Mouse (Mus musculus) liver, embryonic 18 days (tissue): ENCODE results near the gene Olfr6. TPM values are rescaled to one million over a fixed set of nuclear protein-coding genes. Genes with fewer than 3 reads are reported as not detected.

Experiments used
- polyA plus RNA-seq: library from polyadenylated mRNA; depleted of rRNA; stranded (reverse); fragments of >200 nt; gene quantifications from 2 replicates; pipeline ENCODE4 v1.2.3, GENCODE M21; 2012; rRNA removed

Gene Olfr6
- not detected in 2 replicates for polyA plus RNA-seq

GRCm38 (mm10) chr7:106963837-106964236 is at the start of gene Olfr6:
Olfr6 (minus strand) TSS chr7:106963937.

GRCm38 (mm10) chr7:107005972-107006371 is 42.2 kb upstream of the Olfr6 start, which contains the start of gene Olfr2:
Olfr2 (minus strand) TSS chr7:107006072.

GRCm38 (mm10) chr7:106975353-106975752 is 11.6 kb upstream of the Olfr6 start, which contains the start of gene Olfr711:
Olfr711 (minus strand) TSS chr7:106975453.

GRCm38 (mm10) chr7:106948212-106948611 is 15.5 kb downstream of the Olfr6 start, which contains the start of gene Olfr710:
Olfr710 (minus strand) TSS chr7:106948312.

GRCm38 (mm10) chr7:106932119-106932518 is 31.6 kb downstream of the Olfr6 start, which contains the start of gene Olfr709-ps1:
Olfr709-ps1 (minus strand) TSS chr7:106932219.

GRCm38 (mm10) chr7:106907676-106908075 is 56.1 kb downstream of the Olfr6 start, which contains the start of gene Olfr1532-ps1:
Olfr1532-ps1 (plus strand) TSS chr7:106908001.

Other genes with a start within 250 kb of the Olfr6 start
- not detected in 2 replicates for gene Olfr695, start 247.5 kb downstream of the Olfr6 start, polyA plus RNA-seq
- not detected in 2 replicates for gene Olfr697, start 221.5 kb downstream of the Olfr6 start, polyA plus RNA-seq
- gene Olfr698, start 208.5 kb downstream of the Olfr6 start, polyA plus RNA-seq: not detected in 2 replicates
- not detected in 2 replicates for gene Olfr699, start 170.7 kb downstream of the Olfr6 start, polyA plus RNA-seq
- gene Olfr700, start 155.1 kb downstream of the Olfr6 start, polyA plus RNA-seq: not detected in 2 replicates
- gene Olfr701, start 149.8 kb downstream of the Olfr6 start, polyA plus RNA-seq: not detected in 2 replicates
- not detected in 2 replicates for gene Olfr702, start 130.0 kb downstream of the Olfr6 start, polyA plus RNA-seq
- gene Olfr703, start 120.6 kb downstream of the Olfr6 start, polyA plus RNA-seq: not detected in 2 replicates
- not detected in 2 replicates for gene Olfr704, start 100.8 kb downstream of the Olfr6 start, polyA plus RNA-seq
- not detected in 2 replicates for gene Olfr705, start 87.0 kb downstream of the Olfr6 start, polyA plus RNA-seq
- gene Olfr706, start 75.8 kb downstream of the Olfr6 start, polyA plus RNA-seq: not detected in 2 replicates
- not detected in 2 replicates for gene Olfr707, start 62.7 kb downstream of the Olfr6 start, polyA plus RNA-seq
- not detected in 2 replicates for gene Olfr1532-ps1, start 55.9 kb downstream of the Olfr6 start, polyA plus RNA-seq
- gene Olfr709-ps1, start 31.7 kb downstream of the Olfr6 start, polyA plus RNA-seq: not detected in 2 replicates
- not detected in 2 replicates for gene Olfr710, start 15.6 kb downstream of the Olfr6 start, polyA plus RNA-seq
- gene Olfr711, start 11.5 kb upstream of the Olfr6 start, polyA plus RNA-seq: not detected in 2 replicates
- gene Olfr2, start 42.1 kb upstream of the Olfr6 start, polyA plus RNA-seq: not detected in 2 replicates
- gene Olfr713, start 67.2 kb upstream of the Olfr6 start, polyA plus RNA-seq: not detected in 2 replicates
- gene Olfr714, start 107.0 kb upstream of the Olfr6 start, polyA plus RNA-seq: not detected in 2 replicates
- gene Olfr17, start 129.3 kb upstream of the Olfr6 start, polyA plus RNA-seq: not detected in 2 replicates
- gene Olfr715b, start 146.4 kb upstream of the Olfr6 start, polyA plus RNA-seq: not detected in 2 replicates
- not detected in 2 replicates for gene Olfr715, start 167.1 kb upstream of the Olfr6 start, polyA plus RNA-seq
- gene Olfr716, start 174.4 kb upstream of the Olfr6 start, polyA plus RNA-seq: not detected in 2 replicates
- gene Nlrp14, start 203.1 kb upstream of the Olfr6 start, polyA plus RNA-seq: not detected in 2 replicates
- not detected in 2 replicates for gene Rbmxl2, start 245.5 kb upstream of the Olfr6 start, polyA plus RNA-seq